Mouse (Mus musculus): ENCODE measurements around the gene Rps18.

GRCm38 (mm10) chr17:33931947-33932346 lies 23.9 kb downstream of the Rps18 start:
- TF ChIP-seq POLR2A (IDR thresholded peaks at IDR 0.05; ENCODE audit: control insufficient read depth, extremely low read depth, insufficient read depth, low read length, poor library complexity) (no peak), CTCF (IDR thresholded peaks at IDR 0.05; ENCODE audit: borderline replicate concordance, control insufficient read depth, extremely low read depth, insufficient read depth, low read length, poor library complexity) (no peak)
